Mouse (Mus musculus) liver, embryonic 13.5 days (tissue): ENCODE results near the gene Clca1. TPM values are rescaled to one million over a fixed set of nuclear protein-coding genes. Genes with fewer than 3 reads are reported as not detected.
A peak's percentile ranks its signal among the peaks of the same experiment; 100 is the strongest.
"Not testable (repeated sequence)": the region's sequence is repeated elsewhere in the genome, so short reads cannot be mapped to it uniquely, and the experiment has no call there.

Experiments used
- ATAC-seq: fragments of 200-750 bp; cut with Nextera tagmentation; 2 replicates; pipeline ENCODE4 v1.8.0; 2017; ENCODE audit warnings: low read depth, mild to moderate bottlenecking, moderate number of reproducible peaks, moderate library complexity
- DNase-seq: peaks from one replicate; pipeline ENCODE4 v3.0.0; 2022
- H3K27ac ChIP-seq: fragments of 300-500 bp; sonication (generic); 2 replicates; pipeline ENCODE4 v1.5.1; 2015; ENCODE audit warnings: moderate library complexity, mild to moderate bottlenecking, inconsistent platforms
- H3K27me3 ChIP-seq: fragments of 300-500 bp; sonication (generic); 2 replicates; pipeline ENCODE4 v1.6.1; 2015; ENCODE audit warnings: mild to moderate bottlenecking, inconsistent platforms
- H3K36me3 ChIP-seq: fragments of 300-500 bp; sonication (generic); 2 replicates; pipeline ENCODE4 v1.6.1; 2015; ENCODE audit warnings: mild to moderate bottlenecking, inconsistent platforms
- H3K4me1 ChIP-seq: fragments of 300-500 bp; sonication (generic); replicated peaks from 2 replicates; pipeline ENCODE4 v1.6.1; 2015; ENCODE audit warnings: inconsistent platforms
- H3K4me2 ChIP-seq: fragments of 300-500 bp; sonication (generic); 2 replicates; pipeline ENCODE4 v1.6.1; 2015; ENCODE audit warnings: inconsistent platforms, mild to moderate bottlenecking, moderate library complexity
- H3K4me3 ChIP-seq: fragments of 300-500 bp; sonication (generic); replicated peaks from 2 replicates; pipeline ENCODE4 v1.5.1; 2015; ENCODE audit warnings: mild to moderate bottlenecking, inconsistent platforms
- H3K9ac ChIP-seq: fragments of 300-500 bp; sonication (generic); 2 replicates; pipeline ENCODE4 v1.6.1; 2015; ENCODE audit warnings: mild to moderate bottlenecking, inconsistent platforms
- H3K9me3 ChIP-seq: fragments of 300-500 bp; sonication (generic); replicated peaks from 2 replicates; pipeline ENCODE4 v1.6.1; 2016; ENCODE audit warnings: inconsistent platforms
- WGBS: fragments of 180-500 bp; shearing (Covaris S2); methylation state at CpG from one replicate; pipeline ENCODE4 v1.1.7; 2015; ENCODE audit not compliant: insufficient replicate concordance; 5-methylcytosine and 5-hydroxymethylcytosine counted together
- polyA plus RNA-seq: library from polyadenylated mRNA; unstranded; fragments of >200 nt; fragmentation: Nextera tagmentation; extraction: Ambion mirVana; gene quantifications from 2 replicates; pipeline ENCODE4 v1.2.1, GENCODE M21; 2015

Clca1 gene
- not detected in 2 replicates for polyA plus RNA-seq

- no peak for ATAC-seq
- no peak within 1 kb of the TSS for H3K27ac ChIP-seq
- no peak within 1 kb of the TSS for H3K9ac ChIP-seq
- H3K36me3 ChIP-seq: no peaks in the 10 kb centered on the region
- H3K4me2 ChIP-seq: no peak within 1 kb of the TSS
- no peak for DNase-seq
- H3K9me3 ChIP-seq: no peaks in the 10 kb centered on the region
- H3K4me1 ChIP-seq: no peaks in the 10 kb centered on the region
- no peaks in the 10 kb centered on the region for H3K27me3 ChIP-seq
- no peak within 1 kb of the TSS for H3K4me3 ChIP-seq
Measured at GRCm38 (mm10) chr3:145032676-145033075, at the start of gene Clca1. Clca1 (minus strand) TSS chr3:145032776.

DNA sequence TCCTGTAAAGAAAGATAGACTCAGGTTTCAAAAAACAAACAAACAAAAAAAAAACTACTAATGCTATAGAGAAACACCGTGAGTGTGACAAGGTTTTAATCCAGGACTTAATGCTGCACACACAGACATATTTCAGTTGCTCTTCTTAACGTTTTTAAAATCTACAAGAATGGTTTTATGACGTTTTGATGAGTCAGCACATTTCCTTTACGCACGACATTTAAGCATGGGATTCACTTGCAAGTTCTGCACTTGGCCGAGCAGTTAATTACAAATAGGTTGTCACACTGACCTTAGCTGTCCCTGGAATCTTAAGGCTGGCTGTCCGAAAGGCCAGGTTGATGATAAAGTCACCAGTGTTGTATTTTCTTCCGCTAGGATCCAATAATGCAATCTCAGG, 48.3 kb upstream of the Clca1 start:
- 63% methylated on average over 8 of the region's 8 CpGs for WGBS
- Histone ChIP-seq H3K4me1 (no peaks in the 10 kb centered on the region), H3K27ac (no peak overlapping the region), H3K9me3 (no peaks in the 10 kb centered on the region), H3K9ac (no peak overlapping the region), H3K4me3 (no peak overlapping the region), H3K4me2 (no peak overlapping the region), H3K36me3 (no peaks in the 10 kb centered on the region), H3K27me3 (no peaks in the 10 kb centered on the region)
- DNase-seq (no peak), ATAC-seq (no peak)

DNA sequence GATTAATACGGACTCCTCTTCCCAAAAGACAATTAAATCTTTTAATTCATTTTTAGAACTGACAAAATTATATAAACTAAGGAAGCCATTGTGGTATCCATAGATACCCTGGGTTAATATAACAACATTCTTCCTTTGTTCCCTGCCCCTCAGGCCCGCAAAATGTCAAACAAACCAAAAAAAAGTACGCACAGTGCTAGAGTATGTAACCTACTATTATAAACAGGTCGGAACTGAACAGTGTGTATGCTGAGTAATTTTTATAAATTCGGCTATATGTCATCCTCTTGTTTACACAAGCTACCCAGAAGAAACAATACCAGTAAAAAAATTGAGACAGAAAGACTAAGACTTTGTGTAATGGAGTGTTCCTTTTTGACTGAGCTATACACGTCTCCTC, 45.8 kb upstream of the Clca1 start:
- Histone ChIP-seq H3K4me2 (no peak overlapping the region), H3K9me3 (no peaks in the 10 kb centered on the region), H3K4me1 (no peaks in the 10 kb centered on the region), H3K9ac (no peak overlapping the region), H3K27ac (no peak overlapping the region), H3K27me3 (no peaks in the 10 kb centered on the region), H3K4me3 (no peak overlapping the region), H3K36me3 (no peaks in the 10 kb centered on the region)
- no peak for DNase-seq
- WGBS: 61% methylated on average over 6 of the region's 6 CpGs
- ATAC-seq: no peak

- Histone ChIP-seq H3K9ac (no peak overlapping the region), H3K4me3 (no peak overlapping the region), H3K27me3 (no peaks in the 10 kb centered on the region), H3K9me3 (no peaks in the 10 kb centered on the region), H3K27ac (no peak overlapping the region), H3K4me1 (no peaks in the 10 kb centered on the region), H3K36me3 (no peaks in the 10 kb centered on the region), H3K4me2 (no peak overlapping the region)
- DNase-seq (no peak), ATAC-seq (no peak)
- 69% methylated on average over 3 of the region's 3 CpGs for WGBS
Measured at GRCm38 (mm10) chr3:145072339-145072738, 39.8 kb upstream of the Clca1 start.

- Histone ChIP-seq H3K27ac (no peak overlapping the region), H3K27me3 (no peaks in the 10 kb centered on the region), H3K9ac (no peak overlapping the region), H3K4me3 (no peak overlapping the region), H3K4me2 (no peak overlapping the region), H3K4me1 (no peaks in the 10 kb centered on the region), H3K36me3 (no peaks in the 10 kb centered on the region), H3K9me3 (no peaks in the 10 kb centered on the region)
- WGBS: 60% methylated on average over 4 of the region's 4 CpGs
- DNase-seq: no peak
- no peak for ATAC-seq
Measured at GRCm38 (mm10) chr3:145068964-145069363, 36.4 kb upstream of the Clca1 start.

DNA sequence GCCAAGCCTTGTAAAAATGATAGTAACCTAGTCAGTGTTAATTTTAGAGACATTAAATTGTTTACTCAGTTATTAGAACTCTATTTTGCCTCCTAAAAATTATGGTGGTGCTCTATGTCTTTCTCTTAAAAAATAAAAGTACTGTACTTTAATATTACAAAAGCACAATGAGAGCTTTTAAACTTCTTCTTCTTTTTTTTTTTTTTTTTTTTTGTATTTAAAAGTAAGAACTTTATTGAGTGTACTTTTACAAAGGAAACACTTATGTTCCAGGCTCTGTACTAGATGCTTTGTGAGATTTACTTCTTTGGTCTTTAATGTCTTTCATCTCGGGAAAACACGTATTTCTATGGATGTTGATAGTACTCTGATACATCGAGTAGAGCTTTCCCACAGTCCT, 22.6 kb upstream of the Clca1 start:
- not testable (repeated sequence) for H3K9me3 ChIP-seq, H3K27ac ChIP-seq, H3K4me3 ChIP-seq, H3K4me2 ChIP-seq, H3K27me3 ChIP-seq, ATAC-seq, DNase-seq, H3K36me3 ChIP-seq, H3K9ac ChIP-seq, H3K4me1 ChIP-seq
- WGBS: 78% methylated on average over 3 of the region's 3 CpGs

- H3K4me3 ChIP-seq: no peak overlapping the region
- no peak overlapping the region for H3K27ac ChIP-seq
- ATAC-seq (peak; percentile 53; the same call in 1 of the 2 replicates), DNase-seq (peak; percentile 1)
- H3K4me2 ChIP-seq: no peak overlapping the region
- H3K9me3 ChIP-seq: no peaks in the 10 kb centered on the region
- H3K4me1 ChIP-seq: no peaks in the 10 kb centered on the region
- H3K36me3 ChIP-seq: no peaks in the 10 kb centered on the region
- no peaks in the 10 kb centered on the region for H3K27me3 ChIP-seq
- H3K9ac ChIP-seq: no peak overlapping the region
- 12% methylated on average over 3 of the region's 3 CpGs for WGBS
Measured at GRCm38 (mm10) chr3:145049820-145050219, 17.2 kb upstream of the Clca1 start.

GRCm38 (mm10) chr3:145038813-145039212, 6.2 kb upstream of the Clca1 start:
- no peaks in the 10 kb centered on the region for H3K4me1 ChIP-seq
- H3K36me3 ChIP-seq: no peaks in the 10 kb centered on the region
- no peak overlapping the region for H3K9ac ChIP-seq
- H3K27me3 ChIP-seq: no peaks in the 10 kb centered on the region
- H3K27ac ChIP-seq: no peak overlapping the region
- H3K4me3 ChIP-seq: no peak overlapping the region
- ATAC-seq (no peak), DNase-seq (no peak)
- no peak overlapping the region for H3K4me2 ChIP-seq
- H3K9me3 ChIP-seq: no peaks in the 10 kb centered on the region
- 35% methylated on average over 3 of the region's 3 CpGs for WGBS

- Histone ChIP-seq H3K9ac (no peak overlapping the region), H3K4me2 (no peak overlapping the region), H3K4me1 (no peaks in the 10 kb centered on the region), H3K36me3 (no peaks in the 10 kb centered on the region), H3K9me3 (no peaks in the 10 kb centered on the region), H3K27me3 (no peaks in the 10 kb centered on the region), H3K27ac (no peak overlapping the region), H3K4me3 (no peak overlapping the region)
- ATAC-seq (no peak), DNase-seq (no peak)
- 55% methylated on average over 3 of the region's 3 CpGs for WGBS
Measured at GRCm38 (mm10) chr3:145028036-145028435, 4.5 kb downstream of the Clca1 start.

- Histone ChIP-seq H3K27ac (no peak overlapping the region), H3K4me3 (no peak overlapping the region), H3K27me3 (no peaks in the 10 kb centered on the region), H3K4me1 (no peaks in the 10 kb centered on the region), H3K36me3 (no peaks in the 10 kb centered on the region), H3K4me2 (no peak overlapping the region), H3K9ac (no peak overlapping the region), H3K9me3 (no peaks in the 10 kb centered on the region)
- DNase-seq: no peak
- 21% methylated on average over 3 of the region's 3 CpGs for WGBS
- ATAC-seq: no peak
Measured at GRCm38 (mm10) chr3:145026750-145027149, 5.8 kb downstream of the Clca1 start.

DNA sequence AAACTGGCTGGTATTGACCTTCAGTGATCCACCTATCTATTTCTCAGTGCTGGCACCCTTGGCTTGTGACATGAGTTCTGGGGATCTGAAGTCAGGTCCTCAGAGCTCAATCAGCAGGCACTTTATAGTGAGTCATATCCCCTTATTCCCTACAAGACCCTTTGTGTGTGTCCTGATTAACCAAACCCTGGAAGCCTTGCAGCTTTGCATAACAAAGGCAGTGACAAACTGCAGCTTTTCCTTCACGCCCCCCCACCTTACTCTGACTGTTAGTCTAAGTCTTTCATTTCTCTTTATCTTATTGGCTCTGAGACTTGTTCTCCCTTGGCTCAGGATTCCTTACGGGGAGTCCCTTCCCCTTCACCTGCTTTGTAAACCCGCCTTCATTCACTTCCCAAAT, 14.8 kb downstream of the Clca1 start:
- ATAC-seq (no peak), DNase-seq (no peak)
- H3K27ac ChIP-seq: no peak overlapping the region
- H3K4me1 ChIP-seq: no peaks in the 10 kb centered on the region
- H3K4me3 ChIP-seq: no peak overlapping the region
- H3K9ac ChIP-seq: no peak overlapping the region
- H3K36me3 ChIP-seq: no peaks in the 10 kb centered on the region
- H3K4me2 ChIP-seq: no peak overlapping the region
- no peaks in the 10 kb centered on the region for H3K27me3 ChIP-seq
- WGBS: 65% methylated on average over 3 of the region's 3 CpGs
- H3K9me3 ChIP-seq: no peaks in the 10 kb centered on the region

DNA sequence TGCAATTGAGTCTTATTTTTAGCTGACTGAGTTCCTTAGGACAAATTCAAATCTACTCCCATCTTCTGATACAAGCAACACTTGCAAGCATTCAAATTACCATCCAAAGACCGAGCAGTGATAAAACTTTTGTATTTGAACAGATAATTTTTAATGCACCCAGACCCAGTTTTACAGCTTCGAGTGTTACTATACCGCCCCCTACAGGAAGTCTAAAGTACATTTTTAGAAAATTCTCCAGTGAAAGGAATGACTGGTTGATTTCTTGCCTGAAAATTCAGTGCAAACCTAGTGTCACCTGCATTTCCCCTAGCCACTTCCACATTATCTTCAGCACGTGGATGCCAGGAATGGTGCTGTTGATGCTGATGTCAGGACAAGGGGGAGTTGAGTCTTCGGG, 28.2 kb downstream of the Clca1 start:
- Histone ChIP-seq H3K27me3 (no peaks in the 10 kb centered on the region), H3K4me1 (no peaks in the 10 kb centered on the region), H3K27ac (no peak overlapping the region), H3K9ac (no peak overlapping the region), H3K4me3 (no peak overlapping the region), H3K4me2 (no peak overlapping the region), H3K9me3 (no peaks in the 10 kb centered on the region), H3K36me3 (no peaks in the 10 kb centered on the region)
- no peak for ATAC-seq
- WGBS: 24% methylated on average over 5 of the region's 5 CpGs
- no peak for DNase-seq

- no peak overlapping the region for H3K4me2 ChIP-seq
- no peaks in the 10 kb centered on the region for H3K4me1 ChIP-seq
- no peak overlapping the region for H3K4me3 ChIP-seq
- no peak for ATAC-seq
- no peak overlapping the region for H3K27ac ChIP-seq
- no peaks in the 10 kb centered on the region for H3K27me3 ChIP-seq
- no peak overlapping the region for H3K9ac ChIP-seq
- 50% methylated on average over 1 of the region's 1 CpGs for WGBS
- DNase-seq: no peak
- no peaks in the 10 kb centered on the region for H3K36me3 ChIP-seq
- H3K9me3 ChIP-seq: no peaks in the 10 kb centered on the region
Measured at GRCm38 (mm10) chr3:145000912-145001311, 31.7 kb downstream of the Clca1 start.
